Mouse (Mus musculus): Measurements from ENCODE around the gene Nsdhl. TPM values are rescaled to one million over a fixed set of nuclear protein-coding genes. Genes with fewer than 3 reads are reported as not detected.

The Nsdhl gene
- polyA plus RNA-seq, 1 experiment from 2014 or later, result 43.0 TPM

DNA sequence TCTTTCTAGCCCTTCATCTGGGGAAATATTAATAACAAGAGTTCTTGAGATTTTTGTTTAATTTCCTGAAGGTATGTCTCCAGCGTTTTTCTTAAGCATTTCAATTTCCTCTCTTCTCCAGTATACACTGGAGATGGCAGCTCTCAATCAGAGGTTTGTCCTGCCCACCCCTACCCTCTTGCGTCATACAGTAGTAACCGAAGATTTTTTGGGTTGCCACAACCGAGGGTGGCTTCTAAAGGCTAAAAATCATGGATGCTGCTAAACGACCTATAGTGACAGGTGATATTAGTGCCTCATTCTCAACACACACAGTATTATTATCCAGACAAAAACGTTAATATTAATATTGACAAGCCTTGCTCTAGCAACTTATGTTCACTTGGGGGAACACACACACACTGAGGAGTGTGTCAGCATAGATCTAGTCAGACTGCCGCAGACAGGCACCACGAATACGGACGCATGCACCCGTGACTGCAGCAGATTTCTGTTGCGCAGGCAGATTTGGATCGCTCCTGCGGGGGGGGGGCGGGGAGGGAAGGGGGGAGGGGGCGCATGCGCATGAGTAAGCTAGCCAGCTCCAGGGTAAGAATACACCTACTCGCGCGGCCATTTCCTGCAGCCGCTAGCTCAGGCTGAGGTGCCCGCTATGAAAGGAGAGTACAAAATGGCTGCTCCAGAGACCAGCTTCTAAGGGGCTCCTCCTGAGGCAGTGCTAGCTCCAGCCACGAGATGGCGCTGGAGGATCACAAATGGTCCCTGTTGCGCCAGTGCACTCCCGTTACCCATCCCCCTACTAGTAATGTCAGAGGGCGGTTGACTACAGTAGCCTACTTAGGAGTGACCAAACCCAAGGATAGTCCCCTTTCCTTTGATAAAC lies 89.5 kb downstream of the Nsdhl start:
- 18% methylated on average over 24 of the region's 27 CpGs for WGBS
- H3K27me3 ChIP-seq (replicated peaks), result no peaks in the 10 kb centered on the region; the same call in 1 of the 2 replicates
- 0 out of 2 replicates have a peak overlapping the region, but pooled peaks have one; percentile 9 for H3K27ac ChIP-seq
- H3K4me1 ChIP-seq (replicated peaks), result no peaks in the 10 kb centered on the region
- no peak overlapping the region for H3K9ac ChIP-seq
- H3K4me3 ChIP-seq (replicated peaks), result peak overlapping the region; percentile 31
- H3K4me2 ChIP-seq (replicated peaks), result peak overlapping the region; percentile 51
- ATAC-seq, result peak; percentile 100
- no peaks in the 10 kb centered on the region for H3K36me3 ChIP-seq
- no peaks in the 10 kb centered on the region for H3K9me3 ChIP-seq

MicroRNA genes within 50 kb of the gene (microRNA counts, 519-probe panel; counts per million panel counts)
- microRNA mmu-miR-2137, result 992 counts per million, percentile 31 among the panel's probes with 10 or more counts

Other genes starting within 250 kb of the Nsdhl start
- 0.16 and 0.21 TPM in 2 replicates for gene Gabrq, start 93.4 kb upstream of the Nsdhl start, polyA plus RNA-seq (2015; fragmentation: Nextera tagmentation; extraction: Ambion mirVana)
- gene Cetn2, start 146 bp upstream of the Nsdhl start, polyA plus RNA-seq (2015; fragmentation: Nextera tagmentation; extraction: Ambion mirVana), result 61.7 and 69.3 TPM in 2 replicates
- 6.8 and 6.9 TPM in 2 replicates for gene Zfp185, start 68.8 kb downstream of the Nsdhl start, polyA plus RNA-seq (2015; fragmentation: Nextera tagmentation; extraction: Ambion mirVana)
- 0.09 TPM in 1 of 2 replicates, not detected in the other for gene Pnma5, start 118.5 kb downstream of the Nsdhl start, polyA plus RNA-seq (2015; fragmentation: Nextera tagmentation; extraction: Ambion mirVana)
- 0.16 TPM in 1 of 2 replicates, not detected in the other for gene Pnma3, start 146.2 kb downstream of the Nsdhl start, polyA plus RNA-seq (2015; fragmentation: Nextera tagmentation; extraction: Ambion mirVana)
- 2.3 and 2.4 TPM in 2 replicates for gene Xlr4a, start 163.9 kb downstream of the Nsdhl start, polyA plus RNA-seq (2015; fragmentation: Nextera tagmentation; extraction: Ambion mirVana)
- 6.2 and 7.5 TPM in 2 replicates for gene Xlr3a, start 178.5 kb downstream of the Nsdhl start, polyA plus RNA-seq (2015; fragmentation: Nextera tagmentation; extraction: Ambion mirVana)
- 0.13 and 0.24 TPM in 2 replicates for gene Gm14685, start 198.5 kb downstream of the Nsdhl start, polyA plus RNA-seq (2015; fragmentation: Nextera tagmentation; extraction: Ambion mirVana)
- gene Xlr5b, start 230.2 kb downstream of the Nsdhl start, polyA plus RNA-seq (2015; fragmentation: Nextera tagmentation; extraction: Ambion mirVana), result 0.24 TPM in 1 of 2 replicates, not detected in the other
- gene DXBay18, start 230.9 kb downstream of the Nsdhl start, polyA plus RNA-seq (2015; fragmentation: Nextera tagmentation; extraction: Ambion mirVana), result not detected in 2 replicates